Mouse (Mus musculus): ENCODE results near the gene Ralgps1. TPM values are rescaled to one million over a fixed set of nuclear protein-coding genes. Genes with fewer than 3 reads are reported as not detected.

Gene Ralgps1
- polyA plus RNA-seq, 1 experiment from 2014 or later: 2.2 TPM

- H3K9ac ChIP-seq (ENCODE audit: low read length): no peak overlapping the region
- H3K4me3 ChIP-seq (ENCODE audit: low read depth, low read length): no peak overlapping the region
- H3K4me2 ChIP-seq (replicated peaks; ENCODE audit: low read depth): no peak overlapping the region
- H3K4me1 ChIP-seq (replicated peaks; ENCODE audit: control insufficient read depth, insufficient read depth): no peaks in the 10 kb centered on the region
- TF ChIP-seq CTCF (IDR thresholded peaks at IDR 0.05; ENCODE audit: low read depth) (no peak), EP300 (optimal IDR thresholded peaks at IDR 0.05) (no peak)
- H3K27ac ChIP-seq (replicated peaks): no peak overlapping the region
- DNase-seq (ENCODE audit: low spot score) (no peak), ATAC-seq (ENCODE audit: low FRiP score, low TSS enrichment) (no peak)
- H3K9me3 ChIP-seq (ENCODE audit: control insufficient read depth, low read length): no peaks in the 10 kb centered on the region
- H3K27me3 ChIP-seq (ENCODE audit: control insufficient read depth, insufficient read depth, low read length): no peaks in the 10 kb centered on the region
- H3K36me3 ChIP-seq (ENCODE audit: control insufficient read depth, insufficient read depth, low read length): no peaks in the 10 kb centered on the region; the same call in 1 of the 2 replicates
- 87% methylated on average over 11 of the region's 11 CpGs for WGBS
Measured at GRCm38 (mm10) chr2:33228077-33228476, 143.2 kb downstream of the Ralgps1 start.

GRCm38 (mm10) chr2:33225921-33226320 lies 145.4 kb downstream of the Ralgps1 start:
- Histone ChIP-seq H3K27ac (replicated peaks) (no peak overlapping the region), H3K27me3 (ENCODE audit: control insufficient read depth, insufficient read depth, low read length) (no peaks in the 10 kb centered on the region), H3K36me3 (ENCODE audit: control insufficient read depth, insufficient read depth, low read length) (peaks cover 3% of the 10 kb centered on the region; the same call in 1 of the 2 replicates), H3K9me3 (ENCODE audit: control insufficient read depth, low read length) (no peaks in the 10 kb centered on the region), H3K4me2 (replicated peaks; ENCODE audit: low read depth) (no peak overlapping the region), H3K4me3 (ENCODE audit: low read depth, low read length) (no peak overlapping the region), H3K9ac (ENCODE audit: low read length) (no peak overlapping the region), H3K4me1 (replicated peaks; ENCODE audit: control insufficient read depth, insufficient read depth) (no peaks in the 10 kb centered on the region)
- WGBS: 88% methylated on average over 7 of the region's 7 CpGs
- no peak for DNase-seq (ENCODE audit: low spot score)
- TF ChIP-seq EP300 (optimal IDR thresholded peaks at IDR 0.05): no peak
- TF ChIP-seq CTCF (IDR thresholded peaks at IDR 0.05; ENCODE audit: low read depth): no peak
- ATAC-seq (ENCODE audit: low FRiP score, low TSS enrichment): no peak

GRCm38 (mm10) chr2:33223656-33224358 lies 147.5 kb downstream of the Ralgps1 start:
- Histone ChIP-seq H3K36me3 (ENCODE audit: control insufficient read depth, insufficient read depth, low read length) (0 out of 2 replicates have a peak, but pooled peaks cover 3% of the 10 kb centered on the region), H3K9me3 (ENCODE audit: control insufficient read depth, low read length) (no peaks in the 10 kb centered on the region), H3K27ac (replicated peaks) (no peak overlapping the region), H3K4me3 (ENCODE audit: low read depth, low read length) (no peak overlapping the region), H3K4me1 (replicated peaks; ENCODE audit: control insufficient read depth, insufficient read depth) (no peaks in the 10 kb centered on the region), H3K27me3 (ENCODE audit: control insufficient read depth, insufficient read depth, low read length) (no peaks in the 10 kb centered on the region), H3K9ac (ENCODE audit: low read length) (no peak overlapping the region), H3K4me2 (replicated peaks; ENCODE audit: low read depth) (no peak overlapping the region)
- no peak for ATAC-seq (ENCODE audit: low FRiP score, low TSS enrichment)
- WGBS: 52% methylated on average over 10 of the region's 10 CpGs
- TF ChIP-seq EP300 (optimal IDR thresholded peaks at IDR 0.05): no peak
- TF ChIP-seq CTCF (IDR thresholded peaks at IDR 0.05; ENCODE audit: low read depth): no peak
- DNase-seq (ENCODE audit: low spot score): no peak

- no peaks in the 10 kb centered on the region for H3K27me3 ChIP-seq (ENCODE audit: control insufficient read depth, insufficient read depth, low read length)
- H3K4me2 ChIP-seq (replicated peaks; ENCODE audit: low read depth): no peak overlapping the region
- ATAC-seq (ENCODE audit: low FRiP score, low TSS enrichment): no peak
- H3K27ac ChIP-seq (replicated peaks): no peak overlapping the region
- H3K4me3 ChIP-seq (ENCODE audit: low read depth, low read length): no peak overlapping the region
- H3K4me1 ChIP-seq (replicated peaks; ENCODE audit: control insufficient read depth, insufficient read depth): no peaks in the 10 kb centered on the region
- no peaks in the 10 kb centered on the region for H3K9me3 ChIP-seq (ENCODE audit: control insufficient read depth, low read length)
- H3K36me3 ChIP-seq (ENCODE audit: control insufficient read depth, insufficient read depth, low read length): 0 out of 2 replicates have a peak, but pooled peaks cover 3% of the 10 kb centered on the region
- DNase-seq (ENCODE audit: low spot score): no peak
- TF ChIP-seq EP300 (optimal IDR thresholded peaks at IDR 0.05): no peak
- TF ChIP-seq CTCF (IDR thresholded peaks at IDR 0.05; ENCODE audit: low read depth): no peak
- no peak overlapping the region for H3K9ac ChIP-seq (ENCODE audit: low read length)
- 80% methylated on average over 6 of the region's 6 CpGs for WGBS
Measured at GRCm38 (mm10) chr2:33222480-33222879, 148.8 kb downstream of the Ralgps1 start.

- no peak overlapping the region for H3K4me3 ChIP-seq (ENCODE audit: low read depth, low read length)
- H3K9ac ChIP-seq (ENCODE audit: low read length): no peak overlapping the region
- no peaks in the 10 kb centered on the region for H3K9me3 ChIP-seq (ENCODE audit: control insufficient read depth, low read length)
- 0 out of 2 replicates have a peak, but pooled peaks cover 3% of the 10 kb centered on the region for H3K36me3 ChIP-seq (ENCODE audit: control insufficient read depth, insufficient read depth, low read length)
- WGBS: 86% methylated on average over 11 of the region's 11 CpGs
- ATAC-seq (ENCODE audit: low FRiP score, low TSS enrichment) (no peak), DNase-seq (ENCODE audit: low spot score) (no peak)
- H3K27ac ChIP-seq (replicated peaks): no peak overlapping the region
- no peak for TF ChIP-seq EP300 (optimal IDR thresholded peaks at IDR 0.05)
- TF ChIP-seq CTCF (IDR thresholded peaks at IDR 0.05; ENCODE audit: low read depth): no peak
- H3K27me3 ChIP-seq (ENCODE audit: control insufficient read depth, insufficient read depth, low read length): no peaks in the 10 kb centered on the region
- H3K4me1 ChIP-seq (replicated peaks; ENCODE audit: control insufficient read depth, insufficient read depth): no peaks in the 10 kb centered on the region
- H3K4me2 ChIP-seq (replicated peaks; ENCODE audit: low read depth): no peak overlapping the region
Measured at GRCm38 (mm10) chr2:33221339-33221900, 149.9 kb downstream of the Ralgps1 start.
